Mouse (Mus musculus) T-helper 17 cell (primary cell): ENCODE results near the gene Pcyt1b.

ENCODE experiments used
- in situ Hi-C, 2 experiments: fragments of 300-600 bp; cut with MboI, MseI; formaldehyde crosslinking; loops; 1 replicate in 1 of 2; 2 replicates in 1 of 2; pipeline ENCODE4 v1.15.1; 2025; ENCODE audit warnings: high pct_unique_total_duplicates in 2 of 2

Pcyt1b gene

GRCm38 (mm10) chrX:93654218-93655002 lies at the start of gene Pcyt1b:
Pcyt1b (plus strand) TSS chrX:93654863.
- in situ Hi-C loops, result no loop called here

- in situ Hi-C loops, result no loop called here
Observed at GRCm38 (mm10) chrX:93630256-93630655, 24.4 kb upstream of the Pcyt1b start.

GRCm38 (mm10) chrX:93631657-93632449 lies 22.8 kb upstream of the Pcyt1b start, which contains the start of gene Pola1:
Pola1 (minus strand) TSS chrX:93632155.
- in situ Hi-C loops, result no loop called here

DNA sequence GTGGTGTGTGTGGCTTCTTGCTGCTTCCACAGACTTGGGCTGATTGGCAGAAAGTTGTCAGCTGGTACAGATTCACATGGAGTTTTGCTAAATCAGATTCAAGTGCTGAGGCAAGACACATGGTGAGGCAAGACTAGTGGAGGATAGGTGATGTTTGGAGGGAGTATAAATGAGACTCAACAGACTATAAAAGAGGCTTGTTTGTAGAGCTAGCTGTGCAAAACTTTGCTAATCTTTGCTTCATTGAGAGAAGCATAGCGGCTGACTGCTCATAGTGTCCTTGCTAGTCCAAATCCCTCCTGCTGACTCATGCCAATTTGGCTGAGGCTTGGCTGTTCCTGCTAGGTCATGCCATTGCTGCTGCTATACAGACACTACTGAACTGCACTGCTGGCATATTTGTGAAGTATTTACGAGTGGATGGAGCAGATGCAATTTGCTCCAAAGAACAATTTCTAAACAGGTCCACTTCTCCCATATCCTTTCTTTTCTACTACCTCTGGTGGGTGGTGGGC lies 19.7 kb upstream of the Pcyt1b start:
- in situ Hi-C loops, result no loop called here

- in situ Hi-C loops, result no loop called here
Observed at GRCm38 (mm10) chrX:93643600-93643999, 11.1 kb upstream of the Pcyt1b start.

- in situ Hi-C loops, result no loop called here
Observed at GRCm38 (mm10) chrX:93644022-93644421, 10.6 kb upstream of the Pcyt1b start.

- in situ Hi-C loops, result no loop called here
Observed at GRCm38 (mm10) chrX:93650738-93651137, 3.9 kb upstream of the Pcyt1b start.

- in situ Hi-C loops, result no loop called here
Observed at GRCm38 (mm10) chrX:93655153-93655552, 490 bp downstream of the Pcyt1b start.

DNA sequence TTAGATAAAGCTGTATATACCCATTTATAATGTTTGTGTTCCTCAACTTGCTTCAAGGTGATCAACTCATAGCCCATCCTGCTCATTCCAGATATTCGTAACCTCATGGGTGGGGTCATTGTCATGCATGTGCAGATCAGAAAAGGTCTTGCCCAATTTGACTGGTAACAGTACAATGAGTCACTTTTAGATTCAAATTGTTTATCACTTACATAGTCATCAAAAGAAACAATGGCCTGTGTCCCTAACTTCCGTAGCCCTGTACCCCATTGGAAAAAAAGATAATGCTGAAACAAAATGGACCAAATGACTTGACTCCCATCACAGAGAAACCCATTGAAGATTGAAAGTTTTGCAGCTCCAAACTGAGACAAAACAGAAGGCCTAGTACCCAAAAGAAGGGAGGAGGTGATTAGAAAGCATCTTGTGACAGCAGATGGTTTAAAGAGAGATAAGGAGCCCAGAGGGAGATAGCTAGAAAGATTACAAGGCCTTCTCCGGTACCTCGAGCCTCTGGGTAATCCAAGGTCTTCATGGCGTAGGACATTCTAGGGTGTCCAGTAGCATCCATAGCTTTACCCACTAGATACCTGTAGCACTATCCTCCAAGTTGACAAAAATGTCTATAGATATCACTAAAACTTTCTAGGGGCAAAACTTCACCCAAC lies 9.4 kb downstream of the Pcyt1b start:
- in situ Hi-C loops, result no loop called here

GRCm38 (mm10) chrX:93664787-93665186 lies 10.1 kb downstream of the Pcyt1b start:
- in situ Hi-C loops, result no loop called here

DNA sequence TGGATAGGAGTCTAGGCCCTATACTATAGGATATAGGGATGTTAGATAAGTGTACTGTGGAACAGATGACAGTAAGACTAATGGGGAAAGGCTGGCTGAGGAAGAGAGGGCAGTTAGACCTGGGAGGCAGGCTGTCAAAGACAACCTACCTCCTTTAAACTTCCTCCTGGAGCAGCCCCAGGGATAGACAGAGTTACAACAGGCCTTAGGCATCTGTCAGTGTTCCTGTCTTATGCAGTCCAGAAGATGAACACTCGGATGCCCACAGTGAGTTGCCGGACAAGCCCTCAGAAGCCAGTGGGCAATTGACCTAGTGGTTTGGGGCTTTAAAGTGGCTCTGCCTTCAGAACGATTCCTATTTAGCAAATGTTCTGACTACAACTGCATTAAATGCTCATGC lies 19.8 kb downstream of the Pcyt1b start:
- in situ Hi-C loops, result no loop called here

DNA sequence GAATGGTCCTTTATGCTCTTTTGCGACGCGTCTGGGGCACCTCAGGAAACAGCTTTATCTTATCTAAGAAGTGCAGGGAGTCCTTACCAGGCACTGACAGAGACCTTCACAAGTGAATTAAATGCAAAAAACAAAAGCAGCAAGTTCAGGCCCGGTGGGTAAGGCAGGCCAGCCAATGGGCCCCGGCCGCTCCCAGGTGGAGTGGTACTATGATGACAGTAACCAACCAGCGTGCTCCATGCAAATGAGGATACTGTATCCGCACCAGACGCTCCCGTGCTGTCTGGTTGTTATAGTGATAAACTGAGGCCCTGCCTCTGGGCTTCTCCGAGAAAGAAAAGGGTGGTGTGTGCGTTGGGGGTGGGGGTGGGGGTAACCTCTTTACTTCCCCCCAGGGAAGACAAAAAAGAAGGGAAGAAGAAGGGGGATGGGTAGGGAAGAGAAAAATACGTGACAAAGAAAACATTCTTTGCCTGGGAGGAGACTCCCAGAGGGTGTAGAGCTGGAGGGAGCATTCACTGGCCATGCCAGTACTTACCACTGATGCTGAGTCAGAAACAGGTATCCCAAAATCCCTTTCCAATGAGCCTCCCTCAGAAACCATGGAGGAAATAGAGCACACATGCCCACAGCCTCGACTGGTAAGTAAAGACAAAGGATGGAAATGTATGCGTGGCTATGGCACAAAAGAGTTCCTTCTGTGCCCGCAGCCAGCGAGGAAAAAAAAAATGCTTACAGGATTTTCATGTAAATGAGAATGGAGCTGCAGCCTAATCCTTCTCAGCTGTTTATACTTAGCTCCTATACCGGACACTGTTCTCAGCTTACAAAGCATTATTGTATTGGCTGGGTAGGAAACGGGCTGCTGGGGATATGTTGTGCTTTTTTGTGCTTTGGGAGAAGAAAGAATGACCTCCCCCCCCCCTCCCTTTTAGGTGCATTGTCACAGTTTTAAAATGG lies 20.5 kb downstream of the Pcyt1b start:
- in situ Hi-C loops, result no loop called here

DNA sequence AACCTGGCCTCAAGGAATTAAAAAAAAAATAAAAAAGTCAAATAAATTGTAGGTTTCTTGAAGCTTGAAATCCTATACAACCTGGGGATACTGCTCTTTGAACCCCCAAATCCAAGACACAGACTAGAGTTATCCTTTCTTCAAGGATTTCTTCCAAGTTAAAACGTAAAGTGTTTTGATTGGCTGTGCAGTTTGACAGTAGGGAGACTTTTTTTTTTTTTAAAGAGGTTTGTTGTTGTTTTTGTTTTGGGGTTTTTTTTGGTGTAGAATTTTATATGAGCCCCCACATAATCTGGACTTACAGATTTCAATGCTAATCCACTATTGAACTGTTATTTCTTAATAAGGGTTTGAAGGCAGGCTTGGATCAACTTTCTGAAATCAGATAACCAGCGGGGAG lies 21.6 kb downstream of the Pcyt1b start:
- in situ Hi-C loops, result no loop called here

GRCm38 (mm10) chrX:93689287-93689686 lies 34.6 kb downstream of the Pcyt1b start:
- in situ Hi-C loops, result no loop called here

DNA sequence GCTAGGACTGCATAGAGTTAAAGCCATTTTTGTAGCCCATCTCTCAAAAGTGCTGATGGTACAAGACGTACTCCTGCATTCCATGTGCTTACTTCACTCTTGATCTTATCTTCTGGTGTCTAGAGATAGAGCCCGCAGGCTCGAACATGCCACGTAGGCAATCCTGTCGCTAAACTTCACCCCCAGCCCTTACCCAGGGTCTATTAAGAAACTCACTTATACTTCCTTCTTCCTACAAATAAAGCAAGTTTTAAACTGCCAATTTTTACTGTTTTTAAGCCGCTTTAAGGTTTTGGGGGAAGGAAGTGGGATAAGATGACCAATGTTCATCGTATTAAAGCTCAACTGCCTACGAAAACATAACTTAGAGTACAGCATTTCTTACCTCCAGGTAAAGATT lies 36.0 kb downstream of the Pcyt1b start:
- in situ Hi-C loops, result no loop called here

DNA sequence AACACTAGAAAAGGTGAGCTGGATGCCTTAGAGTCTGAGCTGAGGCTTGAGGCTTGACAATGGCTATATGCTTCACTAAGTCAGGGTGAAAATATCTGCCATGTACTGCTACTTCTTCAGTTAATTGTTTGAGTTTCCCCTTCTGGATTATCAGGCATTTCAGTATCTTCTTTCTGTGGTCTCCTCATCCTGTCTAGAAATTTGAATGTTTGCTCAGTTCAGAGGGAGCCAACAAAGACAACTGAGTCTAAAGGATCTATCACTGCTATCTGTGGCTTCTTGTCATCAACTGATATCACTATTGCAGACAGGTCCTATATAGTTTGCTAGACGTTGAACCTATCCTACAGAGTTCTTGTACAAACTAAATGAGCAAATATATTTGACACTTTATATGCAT lies 42.9 kb downstream of the Pcyt1b start:
- in situ Hi-C loops, result loop anchor here in 1 of 2 experiments (5.0 kb wide), 1 partner anchor 60 kb away; no protein-coding TSS in a partner anchor

DNA sequence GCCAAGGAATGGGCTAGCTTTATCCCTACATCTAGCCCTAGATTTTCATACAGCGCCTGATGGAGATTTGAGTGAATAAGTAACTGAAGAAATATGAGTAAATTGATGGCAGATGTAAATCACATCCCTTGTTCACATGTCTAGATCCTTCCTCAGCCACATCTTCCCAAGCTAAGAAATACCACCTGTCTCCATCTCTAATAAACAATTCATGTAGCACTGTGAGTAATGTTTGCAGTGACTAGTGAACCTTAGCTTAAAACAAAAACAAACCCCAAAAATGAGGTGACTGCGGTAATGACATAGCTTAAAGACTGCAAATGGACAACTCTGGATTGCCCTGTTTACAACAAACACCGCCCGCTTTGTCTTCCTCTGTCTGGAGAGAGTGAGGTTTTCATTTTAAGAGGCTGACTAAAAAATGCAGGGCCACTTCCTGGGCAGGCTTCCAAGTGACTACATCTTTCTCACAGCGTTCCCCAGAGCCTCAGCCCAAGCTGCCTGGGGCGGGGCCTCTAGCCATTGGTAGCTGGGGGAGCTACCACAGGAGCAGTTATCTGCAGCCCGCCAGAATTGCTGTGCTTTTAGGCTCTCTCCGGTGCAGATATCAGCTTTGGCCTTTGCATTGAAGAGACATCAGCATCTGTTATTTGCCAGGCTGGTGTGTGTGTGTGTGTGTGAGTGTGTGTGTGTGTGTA lies 46.0 kb downstream of the Pcyt1b start:
- in situ Hi-C loops, result no loop called here

- in situ Hi-C loops, result no loop called here
Observed at GRCm38 (mm10) chrX:93712566-93712965, 57.9 kb downstream of the Pcyt1b start.

- in situ Hi-C loops, result no loop called here
Observed at GRCm38 (mm10) chrX:93729529-93729928, 74.9 kb downstream of the Pcyt1b start.

DNA sequence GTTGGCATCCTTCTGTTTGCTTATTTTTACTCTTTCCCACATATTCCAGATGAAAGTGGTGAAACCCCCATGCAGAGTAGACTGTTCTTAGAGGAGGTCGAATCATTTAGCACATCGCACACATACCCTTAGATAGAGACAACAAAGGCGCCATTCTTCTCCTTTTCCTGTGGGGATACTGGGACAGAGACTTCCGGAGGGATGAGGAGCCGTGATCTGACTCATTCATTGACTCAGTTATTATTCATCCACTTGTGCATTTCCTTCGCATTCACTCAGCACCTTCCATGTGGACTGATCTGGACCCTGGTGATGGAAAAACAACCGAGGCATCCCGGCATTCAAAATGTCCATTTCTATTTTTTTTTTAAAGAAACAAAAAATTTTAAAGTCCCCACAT lies 76.2 kb downstream of the Pcyt1b start:
- in situ Hi-C loops, result no loop called here
